Mouse (Mus musculus) lung, postnatal 25 days (tissue): ENCODE results near the gene Zfp316.
A peak's percentile ranks its signal among the peaks of the same experiment; 100 is the strongest.

Source experiments
- DNase-seq: peaks from one replicate; pipeline ENCODE4 v3.0.0; 2022; ENCODE audit warnings: low spot score

The Zfp316 gene

GRCm38 (mm10) chr5:143269363-143270150 lies at the start of gene Zfp316:
Zfp316 (minus strand) TSS chr5:143270022.
- peak; percentile 60 for DNase-seq

GRCm38 (mm10) chr5:143317288-143317610 lies 47.4 kb upstream of the Zfp316 start:
- DNase-seq: no peak

GRCm38 (mm10) chr5:143316605-143317287 lies 46.9 kb upstream of the Zfp316 start:
- no peak for DNase-seq

GRCm38 (mm10) chr5:143315514-143315888 lies 45.7 kb upstream of the Zfp316 start:
- no peak for DNase-seq

GRCm38 (mm10) chr5:143314730-143315513 lies 45.1 kb upstream of the Zfp316 start, which contains the start of gene E130309D02Rik:
E130309D02Rik (minus strand) TSS chr5:143315360.
- DNase-seq: peak; percentile 85

- no peak for DNase-seq
These were observed 44.4 kb upstream of the Zfp316 start for GRCm38 (mm10) chr5:143314183-143314729.

- peak; percentile 72 for DNase-seq
These were observed 42.1 kb upstream of the Zfp316 start for GRCm38 (mm10) chr5:143311886-143312285.

GRCm38 (mm10) chr5:143309916-143310315 lies 40.1 kb upstream of the Zfp316 start:
- no peak for DNase-seq

- DNase-seq: no peak
These were observed 39.0 kb upstream of the Zfp316 start for GRCm38 (mm10) chr5:143308825-143309224.

GRCm38 (mm10) chr5:143304251-143304650 lies 34.4 kb upstream of the Zfp316 start:
- no peak for DNase-seq

- DNase-seq: no peak
These were observed 31.5 kb upstream of the Zfp316 start for GRCm38 (mm10) chr5:143301296-143301695.

- peak; percentile 32 for DNase-seq
These were observed 29.9 kb upstream of the Zfp316 start for GRCm38 (mm10) chr5:143299686-143300085.

- no peak for DNase-seq
These were observed 28.6 kb upstream of the Zfp316 start for GRCm38 (mm10) chr5:143298391-143298790.

GRCm38 (mm10) chr5:143297986-143298385 lies 28.2 kb upstream of the Zfp316 start:
- DNase-seq: peak; percentile 8

- no peak for DNase-seq
These were observed 25.5 kb upstream of the Zfp316 start for GRCm38 (mm10) chr5:143295330-143295729.

GRCm38 (mm10) chr5:143294862-143295261 lies 25.0 kb upstream of the Zfp316 start:
- no peak for DNase-seq

- DNase-seq: no peak
These were observed 23.6 kb upstream of the Zfp316 start, which contains the start of gene Zfp853 for GRCm38 (mm10) chr5:143293404-143293803. Zfp853 (minus strand) TSS chr5:143293623.

GRCm38 (mm10) chr5:143292879-143293278 lies 23.1 kb upstream of the Zfp316 start:
- DNase-seq: no peak

GRCm38 (mm10) chr5:143289299-143289698 lies 19.5 kb upstream of the Zfp316 start:
- DNase-seq: no peak

- DNase-seq: no peak
These were observed 18.6 kb upstream of the Zfp316 start for GRCm38 (mm10) chr5:143288378-143288911.

- no peak for DNase-seq
These were observed 18.0 kb upstream of the Zfp316 start for GRCm38 (mm10) chr5:143287774-143288328.

GRCm38 (mm10) chr5:143284762-143285161 lies 14.9 kb upstream of the Zfp316 start:
- DNase-seq: no peak
